Mouse (Mus musculus) midbrain, embryonic 15.5 days (tissue): ENCODE results near the gene 1110059E24Rik. TPM values are rescaled to one million over a fixed set of nuclear protein-coding genes. Genes with fewer than 3 reads are reported as not detected.

ENCODE experiments used
- ATAC-seq: fragments of 200-750 bp; cut with Nextera tagmentation; replicated peaks from 2 replicates; pipeline ENCODE4 v1.8.0; 2017; ENCODE audit warnings: moderate TSS enrichment
- H3K27ac ChIP-seq: fragments of 300-500 bp; sonication (generic); 2 replicates; pipeline ENCODE4 v1.5.1; 2015; ENCODE audit warnings: mild to moderate bottlenecking, inconsistent platforms
- H3K27me3 ChIP-seq: fragments of 300-500 bp; sonication (generic); replicated peaks from 2 replicates; pipeline ENCODE4 v1.6.1; 2015; ENCODE audit warnings: inconsistent platforms
- H3K36me3 ChIP-seq: fragments of 300-500 bp; sonication (generic); replicated peaks from 2 replicates; pipeline ENCODE4 v1.6.1; 2015; ENCODE audit warnings: inconsistent platforms
- H3K4me1 ChIP-seq: fragments of 300-500 bp; sonication (generic); 2 replicates; pipeline ENCODE4 v1.6.1; 2015; ENCODE audit warnings: inconsistent platforms
- H3K4me2 ChIP-seq: fragments of 300-500 bp; sonication (generic); 2 replicates; pipeline ENCODE4 v1.6.1; 2015; ENCODE audit warnings: inconsistent platforms, mild to moderate bottlenecking, moderate library complexity
- H3K4me3 ChIP-seq: fragments of 300-500 bp; sonication (generic); 2 replicates; pipeline ENCODE4 v1.5.1; 2015; ENCODE audit warnings: mild to moderate bottlenecking, inconsistent platforms
- H3K9ac ChIP-seq: fragments of 300-500 bp; sonication (generic); 2 replicates; pipeline ENCODE4 v1.6.1; 2015; ENCODE audit warnings: mild to moderate bottlenecking, inconsistent platforms
- H3K9me3 ChIP-seq: fragments of 300-500 bp; sonication (generic); 2 replicates; pipeline ENCODE4 v1.6.1; 2016; ENCODE audit warnings: inconsistent platforms
- WGBS: fragments of 180-500 bp; shearing (Covaris S2); methylation state at CpG from one replicate; pipeline ENCODE4 v1.1.7; 2015; ENCODE audit warnings: mixed read lengths; 5-methylcytosine and 5-hydroxymethylcytosine counted together
- polyA plus RNA-seq: library from polyadenylated mRNA; unstranded; fragments of >200 nt; fragmentation: Nextera tagmentation; extraction: Ambion mirVana; gene quantifications from 2 replicates; pipeline ENCODE4 v1.2.1, GENCODE M21; 2015

The 1110059E24Rik gene
- 60.7 and 61.4 TPM in 2 replicates for polyA plus RNA-seq

- no peaks in the 10 kb centered on the region for H3K9me3 ChIP-seq
- WGBS, result 4% methylated on average over 52 of the region's 52 CpGs
- H3K27ac ChIP-seq, result peak within 1 kb of the TSS; percentile 98
- H3K4me3 ChIP-seq, result peak within 1 kb of the TSS; percentile 85
- H3K9ac ChIP-seq, result peak within 1 kb of the TSS; percentile 89
- no peaks in the 10 kb centered on the region for H3K36me3 ChIP-seq
- peak within 1 kb of the TSS; percentile 90 for H3K4me2 ChIP-seq
- ATAC-seq, result peak; percentile 99
- peaks cover 38% of the 10 kb centered on the region for H3K4me1 ChIP-seq
- no peaks in the 10 kb centered on the region for H3K27me3 ChIP-seq
Observed at GRCm38 (mm10) chr19:21652285-21653171, at the start of gene 1110059E24Rik. TSS of gene 1110059E24Rik (minus strand) at chr19:21652976.

- Histone ChIP-seq H3K36me3 (peaks cover 5% of the 10 kb centered on the region; the same call in 1 of the 2 replicates), H3K4me2 (no peak overlapping the region), H3K27ac (no peak overlapping the region), H3K27me3 (no peaks in the 10 kb centered on the region), H3K4me3 (no peak overlapping the region), H3K4me1 (no peaks in the 10 kb centered on the region), H3K9me3 (no peaks in the 10 kb centered on the region), H3K9ac (no peak overlapping the region)
- ATAC-seq, result no peak
- WGBS, result 96% methylated on average over 10 of the region's 10 CpGs
Observed at GRCm38 (mm10) chr19:21680986-21681385, 28.2 kb upstream of the 1110059E24Rik start.

GRCm38 (mm10) chr19:21680091-21680490, 27.3 kb upstream of the 1110059E24Rik start:
- no peak overlapping the region for H3K4me2 ChIP-seq
- H3K36me3 ChIP-seq, result peaks cover 5% of the 10 kb centered on the region; the same call in 1 of the 2 replicates
- 96% methylated on average over 3 of the region's 3 CpGs for WGBS
- no peaks in the 10 kb centered on the region for H3K4me1 ChIP-seq
- no peaks in the 10 kb centered on the region for H3K9me3 ChIP-seq
- no peak for ATAC-seq
- H3K27me3 ChIP-seq, result no peaks in the 10 kb centered on the region
- H3K9ac ChIP-seq, result no peak overlapping the region
- no peak overlapping the region for H3K4me3 ChIP-seq
- no peak overlapping the region for H3K27ac ChIP-seq

GRCm38 (mm10) chr19:21674354-21675096, 21.7 kb upstream of the 1110059E24Rik start:
- H3K4me3 ChIP-seq, result no peak overlapping the region
- WGBS, result 97% methylated on average over 17 of the region's 17 CpGs
- no peaks in the 10 kb centered on the region for H3K27me3 ChIP-seq
- H3K36me3 ChIP-seq, result no peaks in the 10 kb centered on the region; the same call in 1 of the 2 replicates
- no peaks in the 10 kb centered on the region for H3K4me1 ChIP-seq
- H3K4me2 ChIP-seq, result no peak overlapping the region
- no peak overlapping the region for H3K9ac ChIP-seq
- ATAC-seq, result no peak
- no peaks in the 10 kb centered on the region for H3K9me3 ChIP-seq
- H3K27ac ChIP-seq, result no peak overlapping the region

- H3K27me3 ChIP-seq, result no peaks in the 10 kb centered on the region
- H3K4me1 ChIP-seq, result no peaks in the 10 kb centered on the region
- no peak overlapping the region for H3K9ac ChIP-seq
- 84% methylated on average over 4 of the region's 4 CpGs for WGBS
- H3K36me3 ChIP-seq, result no peaks in the 10 kb centered on the region
- H3K27ac ChIP-seq, result no peak overlapping the region
- no peak for ATAC-seq
- no peaks in the 10 kb centered on the region for H3K9me3 ChIP-seq
- no peak overlapping the region for H3K4me2 ChIP-seq
- no peak overlapping the region for H3K4me3 ChIP-seq
Observed at GRCm38 (mm10) chr19:21669650-21670049, 16.9 kb upstream of the 1110059E24Rik start.

GRCm38 (mm10) chr19:21663756-21664456, 11.1 kb upstream of the 1110059E24Rik start:
- no peaks in the 10 kb centered on the region for H3K36me3 ChIP-seq
- WGBS, result 86% methylated on average over 4 of the region's 4 CpGs

GRCm38 (mm10) chr19:21660734-21661133, 8.0 kb upstream of the 1110059E24Rik start:
- Histone ChIP-seq H3K9ac (no peak overlapping the region), H3K9me3 (no peaks in the 10 kb centered on the region), H3K4me2 (no peak overlapping the region), H3K36me3 (no peaks in the 10 kb centered on the region), H3K4me1 (peaks cover 4% of the 10 kb centered on the region), H3K27ac (no peak overlapping the region), H3K27me3 (no peaks in the 10 kb centered on the region), H3K4me3 (no peak overlapping the region)
- ATAC-seq, result no peak
- 92% methylated on average over 1 of the region's 1 CpGs for WGBS

More at GRCm38 (mm10) chr19:21663756-21664456, 11.1 kb upstream of the 1110059E24Rik start:
- Histone ChIP-seq H3K4me3 (no peak overlapping the region), H3K4me1 (no peaks in the 10 kb centered on the region), H3K4me2 (no peak overlapping the region), H3K27ac (no peak overlapping the region), H3K9me3 (no peaks in the 10 kb centered on the region), H3K9ac (no peak overlapping the region), H3K27me3 (no peaks in the 10 kb centered on the region)
- no peak for ATAC-seq

GRCm38 (mm10) chr19:21654788-21655187, 2.0 kb upstream of the 1110059E24Rik start:
- H3K4me1 ChIP-seq, result peaks cover 38% of the 10 kb centered on the region
- H3K36me3 ChIP-seq, result no peaks in the 10 kb centered on the region
- peak overlapping the region; percentile 98; the same call in 1 of the 2 replicates for H3K27ac ChIP-seq
- H3K4me3 ChIP-seq, result peak overlapping the region; percentile 85
- no peak for ATAC-seq
- whole genome bisulfite sequencing, result 50% methylated on average over 7 of the region's 7 CpGs
- H3K4me2 ChIP-seq, result peak overlapping the region; percentile 90
- H3K27me3 ChIP-seq, result no peaks in the 10 kb centered on the region
- H3K9me3 ChIP-seq, result no peaks in the 10 kb centered on the region
- peak overlapping the region; percentile 89 for H3K9ac ChIP-seq

GRCm38 (mm10) chr19:21653172-21653981, 601 bp upstream of the 1110059E24Rik start, which contains the start of gene Abhd17b:
TSS of gene Abhd17b (plus strand) at chr19:21653185.
- H3K27me3 ChIP-seq, result no peaks in the 10 kb centered on the region
- no peaks in the 10 kb centered on the region for H3K36me3 ChIP-seq
- H3K9me3 ChIP-seq, result no peaks in the 10 kb centered on the region
- WGBS, result under 1% methylated on average over 75 of the region's 105 CpGs
- H3K9ac ChIP-seq, result peak within 1 kb of the TSS; percentile 89
- H3K4me2 ChIP-seq, result peak within 1 kb of the TSS; percentile 90
- peaks cover 38% of the 10 kb centered on the region for H3K4me1 ChIP-seq
- peak within 1 kb of the TSS; percentile 98 for H3K27ac ChIP-seq
- H3K4me3 ChIP-seq, result peak within 1 kb of the TSS; percentile 85
- peak; percentile 68 for ATAC-seq

GRCm38 (mm10) chr19:21651664-21652063, 1.1 kb downstream of the 1110059E24Rik start:
- H3K9me3 ChIP-seq, result no peaks in the 10 kb centered on the region
- no peak overlapping the region for H3K27ac ChIP-seq
- no peaks in the 10 kb centered on the region for H3K36me3 ChIP-seq
- peak overlapping the region; percentile 90 for H3K4me2 ChIP-seq
- peak overlapping the region; percentile 85 for H3K4me3 ChIP-seq
- ATAC-seq, result no peak
- WGBS, result 53% methylated on average over 6 of the region's 6 CpGs
- H3K9ac ChIP-seq, result peak overlapping the region; percentile 89
- no peaks in the 10 kb centered on the region for H3K27me3 ChIP-seq
- H3K4me1 ChIP-seq, result peaks cover 38% of the 10 kb centered on the region

GRCm38 (mm10) chr19:21646142-21646541, 6.6 kb downstream of the 1110059E24Rik start:
- Histone ChIP-seq H3K36me3 (no peaks in the 10 kb centered on the region), H3K27me3 (no peaks in the 10 kb centered on the region), H3K9me3 (no peaks in the 10 kb centered on the region), H3K4me3 (no peak overlapping the region), H3K27ac (no peak overlapping the region), H3K4me2 (no peak overlapping the region), H3K4me1 (peaks cover 11% of the 10 kb centered on the region), H3K9ac (no peak overlapping the region)
- 89% methylated on average over 6 of the region's 6 CpGs for WGBS
- ATAC-seq, result no peak
